31 mouse cellular contexts compared by ENCODE assay signal in the genomic region with DNA sequence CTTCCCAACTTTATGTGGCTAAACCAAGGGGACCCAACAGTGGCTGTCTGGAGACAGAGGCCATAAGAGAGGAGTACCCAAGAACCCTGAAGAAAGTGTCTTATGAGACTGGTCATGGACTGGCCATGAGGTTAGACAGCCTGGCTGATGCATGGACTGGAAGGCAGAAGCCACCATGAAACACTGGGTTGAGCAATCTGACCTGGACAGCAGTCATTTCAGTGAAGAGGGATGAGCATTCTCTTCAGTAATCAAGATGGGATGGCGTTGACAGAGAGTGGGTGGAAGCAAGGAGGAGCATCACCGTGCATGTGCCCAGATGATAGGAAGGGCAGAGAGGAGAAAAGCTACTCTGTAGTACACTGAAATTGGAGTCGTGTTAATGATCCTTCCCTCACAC. TPM values are rescaled to one million over a fixed set of nuclear protein-coding genes. Genes with fewer than 3 reads are reported as not detected.
DNase-seq lines count a peak whose midpoint lies in the region; ATAC-seq and TF ChIP-seq lines count a peak whose summit lies in the region.
"Had no signal": no experiment of that assay in that cellular context is flagged by ENCODE, and none has a peak within 500 bp of the region (broad histone marks: within the 10 kb centered on the region; RNA-seq: fewer than 3 reads in every experiment).

No protein-coding gene starts in this region.

- no peak overlapping the region for H3K4me2 ChIP-seq in stomach, postnatal 0 days (replicated peaks; ENCODE audit: low read depth)
- H3K4me2 ChIP-seq: heart, embryonic 12.5 days; hindbrain, embryonic 13.5 days; kidney, embryonic 15.5 days; neural tube, embryonic 12.5 days had no signal

- ATAC-seq in megakaryocyte, adult 5-6 weeks (ENCODE audit: poor library complexity, severe bottlenecking) = no peak
- ATAC-seq in stomach, postnatal 0 days (ENCODE audit: low FRiP score, low TSS enrichment) = no peak
- ATAC-seq: forebrain, embryonic 16.5 days; lung, postnatal 0 days had no signal

- no peaks in the 10 kb centered on the region for H3K9me3 ChIP-seq in megakaryocyte, embryonic 14.5 days
- H3K9me3 ChIP-seq in stomach, postnatal 0 days (ENCODE audit: control insufficient read depth, low read length) = no peaks in the 10 kb centered on the region
- H3K9me3 ChIP-seq: embryonic facial prominence, embryonic 10.5 days; G1E; heart, embryonic 12.5 days; hindbrain, embryonic 13.5 days; kidney, embryonic 15.5 days; limb, embryonic 10.5 days; neural tube, embryonic 12.5 days had no signal

- peaks cover 91% of the 10 kb centered on the region for H3K4me1 ChIP-seq in megakaryocyte, embryonic 14.5 days
- peaks cover 41% of the 10 kb centered on the region; the same call in 1 of the 2 replicates for H3K4me1 ChIP-seq in brown adipose tissue, adult 24 weeks (ENCODE audit: control insufficient read depth, insufficient read depth, insufficient read length, low read length)
- H3K4me1 ChIP-seq in stomach, postnatal 0 days (replicated peaks; ENCODE audit: control insufficient read depth, insufficient read depth) = peaks cover 7% of the 10 kb centered on the region
- peaks cover 5% of the 10 kb centered on the region for H3K4me1 ChIP-seq in cerebellum, adult 2 months (ENCODE audit: control insufficient read depth, insufficient read depth, low read length)

- H3K9ac ChIP-seq in stomach, postnatal 0 days (ENCODE audit: low read length) = no peak overlapping the region
- H3K9ac ChIP-seq: heart, embryonic 12.5 days; hindbrain, embryonic 13.5 days; kidney, embryonic 15.5 days; neural tube, embryonic 12.5 days had no signal

- H3K27me3 ChIP-seq in megakaryocyte, embryonic 14.5 days (replicated peaks) = no peaks in the 10 kb centered on the region
- no peaks in the 10 kb centered on the region for H3K27me3 ChIP-seq in stomach, postnatal 0 days (ENCODE audit: control insufficient read depth, insufficient read depth, low read length)
- H3K27me3 ChIP-seq in cerebellum, adult 2 months (ENCODE audit: control insufficient read depth, insufficient read depth, low read length) = no peaks in the 10 kb centered on the region
- H3K27me3 ChIP-seq: CH12.LX; heart, embryonic 12.5 days; kidney, embryonic 15.5 days; neural tube, embryonic 12.5 days had no signal

- H3K27ac ChIP-seq in brown adipose tissue, adult 24 weeks (replicated peaks; ENCODE audit: low read depth, low read length) = 0 out of 2 replicates have a peak overlapping the region, but pooled peaks have one; percentile 11
- 0 out of 2 replicates have a peak overlapping the region, but pooled peaks have one; percentile 18 for H3K27ac ChIP-seq in stomach, postnatal 0 days (replicated peaks)
- no peak overlapping the region for H3K27ac ChIP-seq in cerebellum, adult 2 months (ENCODE audit: insufficient read depth, low read length)
- H3K27ac ChIP-seq: embryonic facial prominence, embryonic 10.5 days; hindbrain, embryonic 13.5 days; kidney, embryonic 15.5 days; limb, embryonic 10.5 days; neural tube, embryonic 12.5 days had no signal

- TF ChIP-seq EP300 in stomach, postnatal 0 days (optimal IDR thresholded peaks at IDR 0.05) = no peak

- no peak for TF ChIP-seq POLR2A in cerebellum, adult 2 months (IDR thresholded peaks at IDR 0.05; ENCODE audit: borderline replicate concordance, insufficient read depth, low read length)

- H3K4me3 ChIP-seq in megakaryocyte, embryonic 14.5 days (replicated peaks) = peak overlapping the region; percentile 75
- H3K4me3 ChIP-seq in brown adipose tissue, adult 24 weeks (ENCODE audit: insufficient read depth, low read depth, low read length) = no peak overlapping the region
- H3K4me3 ChIP-seq in stomach, postnatal 0 days (ENCODE audit: low read depth, low read length) = no peak overlapping the region
- H3K4me3 ChIP-seq in cerebellum, adult 2 months (replicated peaks; ENCODE audit: insufficient read depth, low read depth, low read length) = no peak overlapping the region
- H3K4me3 ChIP-seq: embryonic facial prominence, embryonic 10.5 days; heart, embryonic 12.5 days; hindbrain, embryonic 13.5 days; kidney, embryonic 15.5 days; limb, embryonic 10.5 days; neural tube, embryonic 12.5 days had no signal

- DNase-seq in adrenal gland, postnatal 14 days = peak; percentile 65
- no peak for DNase-seq in adrenal gland, adult 8-10 months
- DNase-seq in stomach, postnatal 0 days (ENCODE audit: low spot score) = no peak
- no peak for DNase-seq in adipocyte (ENCODE audit: low spot score)
- no peak for DNase-seq in cerebellum, adult 2 months
- DNase-seq: cerebellum, adult 11 months; cerebellum, postnatal 10 days; gastrocnemius, postnatal 25 days; heart, adult 18-20 months; heart, postnatal 10 days; kidney, adult 11 months; kidney, postnatal 4 days; layer of hippocampus, adult 9-11 months; midbrain, embryonic 14.5 days; right cerebral cortex, postnatal 14 days had no signal

- peaks cover 10% of the 10 kb centered on the region for H3K36me3 ChIP-seq in megakaryocyte, embryonic 14.5 days (replicated peaks; ENCODE audit: low read length)
- H3K36me3 ChIP-seq in stomach, postnatal 0 days (ENCODE audit: control insufficient read depth, insufficient read depth, low read length) = no peaks in the 10 kb centered on the region
- H3K36me3 ChIP-seq: embryonic facial prominence, embryonic 10.5 days; heart, embryonic 12.5 days; hindbrain, embryonic 13.5 days; kidney, embryonic 15.5 days; limb, embryonic 10.5 days; neural tube, embryonic 12.5 days had no signal

- no peak for TF ChIP-seq CTCF in stomach, postnatal 0 days (IDR thresholded peaks at IDR 0.05; ENCODE audit: low read depth)
- TF ChIP-seq CTCF in cerebellum, adult 2 months (IDR thresholded peaks at IDR 0.05; ENCODE audit: borderline replicate concordance, insufficient read depth, low read depth, low read length) = no peak

- WGBS in stomach, postnatal 0 days = 60% methylated on average over 3 of the region's 3 CpGs
- WGBS in cerebellum, adult 2 months = 76% methylated on average over 3 of the region's 3 CpGs

RNA-seq across cellular contexts. Expression of a gene that starts 3.3 kb away (rescaled TPM):
- 678 and 680 TPM in 2 replicates for total RNA-seq in adrenal gland, postnatal 14 days (2021)
- 1,000 to 10,000 TPM in 2 of 4 experiments, 100 to 1,000 TPM in 2; 808 to 1,559 (median 1,212) TPM for total RNA-seq in adrenal gland, adult 8-10 months (2022)
- polyA plus RNA-seq in megakaryocyte, embryonic 14.5 days (2012; ENCODE audit: insufficient read depth, low replicate concordance) = 432 and 816 TPM in 2 replicates
- total RNA-seq in megakaryocyte, adult 5-6 weeks (2015) = 193 and 197 TPM in 2 replicates
- total RNA-seq in megakaryocyte, adult 5-6 weeks (2017) = 218 and 236 TPM in 2 replicates
- 1,099 and 1,150 TPM in 2 replicates for polyA plus RNA-seq in brown adipose tissue, adult 24 weeks (2012; ENCODE audit: insufficient read depth, insufficient read length, missing spikeins)
- polyA plus RNA-seq in stomach, postnatal 0 days (2015; fragmentation: Nextera tagmentation; extraction: Ambion mirVana) = 798 and 841 TPM in 2 replicates
- polyA plus RNA-seq in cerebellum, adult 2 months (2012; rRNA removed) = 401 and 405 TPM in 2 replicates

RNA-seq across cellular contexts. Expression of a gene that starts 8.6 kb away (rescaled TPM):
- 1.4 TPM in 1 of 2 replicates, not detected in the other for total RNA-seq in adrenal gland, postnatal 14 days (2021)
- 10 to 100 TPM in 3 of 4 experiments, 1 to 10 TPM in 1; 9.0 to 16.1 (median 11.0) TPM for total RNA-seq in adrenal gland, adult 8-10 months (2022)
- 14.0 and 303 TPM in 2 replicates for polyA plus RNA-seq in megakaryocyte, embryonic 14.5 days (2012; ENCODE audit: insufficient read depth, low replicate concordance)
- not detected in 2 replicates for total RNA-seq in megakaryocyte, adult 5-6 weeks (2015)
- total RNA-seq in megakaryocyte, adult 5-6 weeks (2017) = 24.9 and 36.8 TPM in 2 replicates
- 3.0 and 3.8 TPM in 2 replicates for polyA plus RNA-seq in brown adipose tissue, adult 24 weeks (2012; ENCODE audit: insufficient read depth, insufficient read length, missing spikeins)
- polyA plus RNA-seq in stomach, postnatal 0 days (2015; fragmentation: Nextera tagmentation; extraction: Ambion mirVana) = 0.80 and 0.81 TPM in 2 replicates
- polyA plus RNA-seq in cerebellum, adult 2 months (2012; rRNA removed) = 1.00 and 1.0 TPM in 2 replicates
- total RNA-seq: megakaryocyte-erythroid progenitor cell, adult 5-6 weeks had no signal
- polyA plus RNA-seq: embryonic facial prominence, embryonic 10.5 days; forebrain, embryonic 16.5 days; heart, embryonic 12.5 days had no signal

RNA-seq across cellular contexts. Expression of a gene that starts 17.6 kb away (rescaled TPM):
- 3.8 and 5.1 TPM in 2 replicates for total RNA-seq in adrenal gland, postnatal 14 days (2021)
- total RNA-seq in adrenal gland, adult 8-10 months (2022) = 1 to 10 TPM; 2.7 to 7.8 (median 5.3) TPM
- polyA plus RNA-seq in megakaryocyte, embryonic 14.5 days (2012; ENCODE audit: insufficient read depth, low replicate concordance) = 3.4 and 19.5 TPM in 2 replicates
- 2.1 and 3.6 TPM in 2 replicates for total RNA-seq in megakaryocyte, adult 5-6 weeks (2015)
- total RNA-seq in megakaryocyte, adult 5-6 weeks (2017) = 0.48 and 1.4 TPM in 2 replicates
- polyA plus RNA-seq in brown adipose tissue, adult 24 weeks (2012; ENCODE audit: insufficient read depth, insufficient read length, missing spikeins) = 1.5 TPM in 1 of 2 replicates, not detected in the other
- polyA plus RNA-seq in stomach, postnatal 0 days (2015; fragmentation: Nextera tagmentation; extraction: Ambion mirVana) = 9.9 and 12.0 TPM in 2 replicates
- polyA plus RNA-seq in cerebellum, adult 2 months (2012; rRNA removed) = 175 and 183 TPM in 2 replicates
- total RNA-seq: CH12.LX; megakaryocyte-erythroid progenitor cell, adult 5-6 weeks had no signal

RNA-seq across cellular contexts. Expression of a gene that starts 43.5 kb away (rescaled TPM):
- total RNA-seq in adrenal gland, postnatal 14 days (2021) = not detected in 2 replicates
- total RNA-seq in adrenal gland, adult 8-10 months (2022) = 1 to 10 TPM in 1 of 4 experiments, not detected in 3; 1.2 TPM
- 3.4 TPM in 1 of 2 replicates, not detected in the other for polyA plus RNA-seq in megakaryocyte, embryonic 14.5 days (2012; ENCODE audit: insufficient read depth, low replicate concordance)
- total RNA-seq in megakaryocyte, adult 5-6 weeks (2015) = 0.39 TPM in 1 of 2 replicates, not detected in the other
- not detected in 2 replicates for total RNA-seq in megakaryocyte, adult 5-6 weeks (2017)
- not detected in 2 replicates for polyA plus RNA-seq in brown adipose tissue, adult 24 weeks (2012; ENCODE audit: insufficient read depth, insufficient read length, missing spikeins)
- 70.7 and 78.9 TPM in 2 replicates for polyA plus RNA-seq in stomach, postnatal 0 days (2015; fragmentation: Nextera tagmentation; extraction: Ambion mirVana)
- not detected in 2 replicates for polyA plus RNA-seq in cerebellum, adult 2 months (2012; rRNA removed)
- total RNA-seq: CH12.LX; gastrocnemius, postnatal 25 days; heart, adult 18-20 months; heart, postnatal 10 days; liver, adult 2 months; megakaryocyte-erythroid progenitor cell, adult 5-6 weeks had no signal
- polyA plus RNA-seq: cortical plate, adult 2 months; embryonic facial prominence, embryonic 10.5 days; forebrain, embryonic 16.5 days; G1E; hindbrain, embryonic 13.5 days; limb, embryonic 10.5 days; liver, adult 2 months; midbrain, embryonic 14.5 days had no signal

RNA-seq across cellular contexts. Expression of a gene that starts 50.5 kb away (rescaled TPM):
- total RNA-seq in adrenal gland, postnatal 14 days (2021) = 0.56 and 0.67 TPM in 2 replicates
- total RNA-seq in adrenal gland, adult 8-10 months (2022) = 1 to 10 TPM in 1 of 4 experiments, under 1 TPM in 3; 0.43 to 1.1 (median 0.85) TPM
- 3.4 TPM in 1 of 2 replicates, not detected in the other for polyA plus RNA-seq in megakaryocyte, embryonic 14.5 days (2012; ENCODE audit: insufficient read depth, low replicate concordance)
- 18.8 and 20.9 TPM in 2 replicates for total RNA-seq in megakaryocyte, adult 5-6 weeks (2015)
- 25.6 and 27.6 TPM in 2 replicates for total RNA-seq in megakaryocyte, adult 5-6 weeks (2017)
- polyA plus RNA-seq in brown adipose tissue, adult 24 weeks (2012; ENCODE audit: insufficient read depth, insufficient read length, missing spikeins) = 232 and 484 TPM in 2 replicates
- polyA plus RNA-seq in stomach, postnatal 0 days (2015; fragmentation: Nextera tagmentation; extraction: Ambion mirVana) = 19.1 and 19.6 TPM in 2 replicates
- 0.52 TPM in 1 of 2 replicates, not detected in the other for polyA plus RNA-seq in cerebellum, adult 2 months (2012; rRNA removed)
- polyA plus RNA-seq: forebrain, embryonic 16.5 days; liver, adult 2 months; midbrain, embryonic 14.5 days had no signal
